Mouse (Mus musculus) MEL (cell line): ENCODE measurements around the gene Ttc12. TPM values are rescaled to one million over a fixed set of nuclear protein-coding genes. Genes with fewer than 3 reads are reported as not detected.

Source experiments
- DNase-seq: peaks from one replicate; pipeline ENCODE4 v3.0.0; 2011; ENCODE audit warnings: low read depth, low spot score
- H3K27ac ChIP-seq: 2 replicates; pipeline ENCODE4 v1.5.1; 2012; ENCODE audit warnings: low read depth, mild to moderate bottlenecking, control low read depth, low read length, moderate library complexity; ENCODE audit not compliant: control insufficient read depth
- H3K27me3 ChIP-seq, 2 experiments: fragments of 150-350 bp in 1 of 2; sonication (generic) in 1 of 2; 2 replicates each; pipeline ENCODE4 v1.6.1; 2012; ENCODE audit warnings: low read length in 2 of 2, mild to moderate bottlenecking in 2 of 2, improper control_type of control experiment in 1 of 2, moderate library complexity in 1 of 2; ENCODE audit not compliant: insufficient read depth in 2 of 2, control insufficient read depth in 1 of 2
- H3K36me3 ChIP-seq, 2 experiments: 2 replicates each; pipeline ENCODE4 v1.6.1; 2012 to 2014; ENCODE audit warnings: low read length in 2 of 2, improper control_type of control experiment in 1 of 2, inconsistent platforms in 1 of 2, mild to moderate bottlenecking in 1 of 2; ENCODE audit not compliant: insufficient read depth in 2 of 2, control insufficient read depth in 1 of 2
- H3K4me1 ChIP-seq, 2 experiments: fragments of 150-350 bp in 1 of 2; sonication (generic) in 1 of 2; 2 replicates each; pipeline ENCODE4 v1.6.1; 2012; ENCODE audit warnings: low read length in 2 of 2, improper control_type of control experiment in 1 of 2, mild to moderate bottlenecking in 1 of 2; ENCODE audit not compliant: insufficient read depth in 2 of 2, control insufficient read depth in 1 of 2
- H3K4me3 ChIP-seq, 2 experiments: fragments of 150-350 bp in 1 of 2; sonication (generic) in 1 of 2; 2 replicates each; pipeline ENCODE4 v1.5.1; 2012; ENCODE audit warnings: low read depth in 2 of 2, low read length in 2 of 2, mild to moderate bottlenecking in 2 of 2, moderate library complexity in 2 of 2, control low read depth in 1 of 2, improper control_type of control experiment in 1 of 2; ENCODE audit not compliant: control insufficient read depth in 1 of 2, insufficient read depth in 1 of 2
- H3K79me2 ChIP-seq: 2 replicates; pipeline ENCODE4 v1.6.1; 2012; ENCODE audit warnings: mild to moderate bottlenecking, low read length, moderate library complexity; ENCODE audit not compliant: control insufficient read depth, poor library complexity, insufficient read depth
- H3K9ac ChIP-seq: 2 replicates; pipeline ENCODE4 v1.6.1; 2012; ENCODE audit warnings: low read depth, mild to moderate bottlenecking, control low read depth, low read length, moderate library complexity; ENCODE audit not compliant: control insufficient read depth, poor library complexity, severe bottlenecking
- H3K9me3 ChIP-seq: fragments of 150-350 bp; sonication (generic); replicated peaks from 2 replicates; pipeline ENCODE4 v1.6.1; 2012; ENCODE audit warnings: mild to moderate bottlenecking, low read length, improper control_type of control experiment, moderate library complexity; ENCODE audit not compliant: insufficient read depth
- CHD1 ChIP-seq: IDR thresholded peaks from 2 replicates; pipeline ENCODE4 v1.6.1; 2012; ENCODE audit warnings: low read depth, mild to moderate bottlenecking, inconsistent platforms, low read length, improper control_type of control experiment
- CTCF ChIP-seq, 3 experiments: IDR thresholded peaks in 2 of 3; conservative IDR thresholded peaks in 1 of 3; 2 replicates each; pipeline ENCODE4 v1.5.1; 2011 to 2012; ENCODE audit warnings: low read length in 3 of 3, low read depth in 2 of 3, mild to moderate bottlenecking in 2 of 3, improper control_type of control experiment in 1 of 3, inconsistent platforms in 1 of 3, mixed read lengths in 1 of 3, moderate library complexity in 1 of 3; ENCODE audit not compliant: control insufficient read depth in 1 of 3, insufficient read depth in 1 of 3, poor library complexity in 1 of 3, severe bottlenecking in 1 of 3
- E2F4 ChIP-seq: IDR thresholded peaks from 2 replicates; pipeline ENCODE4 v1.6.1; 2011; ENCODE audit warnings: low read depth, low read length, improper control_type of control experiment, borderline replicate concordance
- ETS1 ChIP-seq: IDR thresholded peaks from 2 replicates; pipeline ENCODE4 v1.6.1; 2012; ENCODE audit warnings: low read depth, mild to moderate bottlenecking, inconsistent platforms, low read length, improper control_type of control experiment, moderate library complexity
- JUND ChIP-seq: IDR thresholded peaks from 2 replicates; pipeline ENCODE4 v1.6.1; 2011; ENCODE audit warnings: low read depth, mild to moderate bottlenecking, improper control_type of control experiment, low read length
- MAX ChIP-seq: IDR thresholded peaks from 2 replicates; pipeline ENCODE4 v1.6.1; 2011; ENCODE audit warnings: low read length, improper control_type of control experiment
- MYB ChIP-seq: IDR thresholded peaks from 2 replicates; pipeline ENCODE4 v1.6.1; 2011; ENCODE audit warnings: mild to moderate bottlenecking, low read depth, low read length, improper control_type of control experiment
- MYC ChIP-seq: IDR thresholded peaks from 2 replicates; pipeline ENCODE4 v1.6.1; 2011; ENCODE audit warnings: low read depth, mild to moderate bottlenecking, low read length, improper control_type of control experiment, moderate library complexity
- POLR2A ChIP-seq, 2 experiments: IDR thresholded peaks; 2 replicates each; pipeline ENCODE4 v1.6.1; 2011 to 2012; ENCODE audit warnings: low read length in 2 of 2, mild to moderate bottlenecking in 2 of 2, control low read depth in 1 of 2, improper control_type of control experiment in 1 of 2, low read depth in 1 of 2, moderate library complexity in 1 of 2; ENCODE audit not compliant: control insufficient read depth in 1 of 2, insufficient read depth in 1 of 2, poor library complexity in 1 of 2
- POLR2AphosphoS5 ChIP-seq: IDR thresholded peaks from 2 replicates; pipeline ENCODE4 v1.6.1; 2012; ENCODE audit warnings: low read depth, borderline replicate concordance, mild to moderate bottlenecking, inconsistent platforms, low read length, moderate library complexity, mixed read lengths
- SIN3A ChIP-seq: IDR thresholded peaks from 2 replicates; pipeline ENCODE4 v1.6.1; 2012; ENCODE audit warnings: low read length, improper control_type of control experiment, inconsistent platforms
- ZC3H11A ChIP-seq: IDR thresholded peaks from 2 replicates; pipeline ENCODE4 v1.6.1; 2012; ENCODE audit warnings: low read depth, mild to moderate bottlenecking, inconsistent platforms, low read length, improper control_type of control experiment
- ZMIZ1 ChIP-seq: IDR thresholded peaks from 2 replicates; pipeline ENCODE4 v1.6.1; 2012; ENCODE audit warnings: low read depth, mild to moderate bottlenecking, inconsistent platforms, low read length, improper control_type of control experiment, moderate library complexity
- ZNF384 ChIP-seq: IDR thresholded peaks from 2 replicates; pipeline ENCODE4 v1.6.1; 2012; ENCODE audit warnings: low read depth, mild to moderate bottlenecking, inconsistent platforms, low read length, improper control_type of control experiment
- polyA plus RNA-seq, 2 experiments: library from polyadenylated mRNA; stranded (reverse) in 1 of 2; unstranded in 1 of 2; fragments of >175 nt in 1 of 2; fragments of >200 nt in 1 of 2; gene quantifications; 2 replicates each; pipeline versions ENCODE4 v1.2.1 to v1.2.4; 2012; ENCODE audit warnings: low replicate concordance in 2 of 2, low read depth in 1 of 2; ENCODE audit not compliant: insufficient read length in 2 of 2, insufficient read depth in 1 of 2, missing spikeins in 1 of 2
- total RNA-seq: library from RNA; depleted of rRNA; stranded (reverse); fragments of 300-350 nt; gene quantifications from 2 replicates; pipeline ENCODE4 v1.2.3, GENCODE M21; 2012

Ttc12 gene
- total and polyA plus RNA-seq, 3 experiments: 0.31 to 0.78 TPM; not detected in 1

DNA sequence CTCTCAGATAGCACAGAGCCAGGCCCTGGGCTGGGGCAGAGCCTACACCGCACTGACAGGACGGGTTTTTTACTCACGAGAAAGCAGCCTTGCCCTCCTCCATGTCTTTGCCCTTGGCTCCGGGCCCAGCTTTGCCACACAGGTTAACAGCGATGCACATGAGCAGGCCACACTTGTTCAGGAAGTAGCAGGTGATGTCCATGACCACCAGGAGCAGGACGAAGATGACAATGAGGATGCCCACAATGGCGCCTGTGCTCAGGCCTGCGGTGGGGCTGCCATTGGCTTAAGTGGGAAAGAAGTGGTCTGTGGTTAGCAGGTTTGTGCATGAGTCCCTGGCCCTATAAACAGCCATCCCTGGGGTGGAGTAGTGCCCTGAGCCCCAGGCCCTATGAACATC is 23.6 kb upstream of the Ttc12 start:
- TF ChIP-seq MAX (no peak), MYC (no peak), E2F4 (no peak), JUND (no peak), SIN3A (no peak), ZNF384 (no peak), CTCF (IDR thresholded peaks at IDR 0.05 in 2 of 3, conservative IDR thresholded peaks at IDR 0.05 in 1 of 3; ENCODE audit: control insufficient read depth in 1 of 3, insufficient read depth in 1 of 3, low read depth in 2 of 3, low read length in 3 of 3, poor library complexity in 1 of 3, severe bottlenecking in 1 of 3) (no peak), POLR2AphosphoS5 (no peak), ZC3H11A (no peak), ETS1 (no peak), POLR2A (IDR thresholded peaks at IDR 0.05; ENCODE audit: control insufficient read depth in 1 of 2, insufficient read depth in 1 of 2, low read depth in 1 of 2, low read length in 2 of 2, poor library complexity in 1 of 2) (no peak)
- TF ChIP-seq, all 39 proteins: peak for 0
- H3K27ac ChIP-seq: no peak overlapping the region
- H3K9me3 ChIP-seq: no peaks in the 10 kb centered on the region
- H3K4me3 ChIP-seq: no peak overlapping the region
- H3K79me2 ChIP-seq: no peaks in the 10 kb centered on the region
- H3K36me3 ChIP-seq: no peaks in the 10 kb centered on the region
- H3K9ac ChIP-seq: no peak overlapping the region
- no peaks in the 10 kb centered on the region for H3K27me3 ChIP-seq
- no peak for DNase-seq
- no peaks in the 10 kb centered on the region for H3K4me1 ChIP-seq

DNA sequence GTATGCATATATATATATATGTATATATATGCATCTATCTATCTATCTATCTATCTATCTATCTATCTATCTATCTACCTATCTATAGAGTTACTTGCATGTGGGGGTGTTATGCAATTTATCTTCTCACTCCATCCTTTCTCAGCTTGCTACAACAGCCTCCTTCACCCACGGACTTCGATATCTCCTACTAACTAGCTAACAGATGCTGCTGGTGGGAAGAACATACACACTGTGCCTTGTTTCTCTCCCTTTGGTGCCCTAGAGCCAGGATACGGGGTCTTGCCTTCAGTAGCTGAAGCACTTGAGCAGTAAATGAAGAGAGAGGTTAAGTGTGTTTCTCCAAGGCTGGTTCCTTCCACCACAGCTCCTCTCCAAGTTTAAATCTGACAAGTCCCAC is 23.1 kb upstream of the Ttc12 start:
- no peak for TF ChIP-seq MYB
- H3K27me3 ChIP-seq: no peaks in the 10 kb centered on the region

GRCm38 (mm10) chr9:49507829-49508585 is 22.0 kb upstream of the Ttc12 start:
- no peak overlapping the region for H3K9ac ChIP-seq
- H3K79me2 ChIP-seq: no peaks in the 10 kb centered on the region
- no peaks in the 10 kb centered on the region for H3K27me3 ChIP-seq
- no peak for TF ChIP-seq CHD1
- no peak for TF ChIP-seq E2F4
- no peak for TF ChIP-seq ZMIZ1
- H3K4me1 ChIP-seq: no peaks in the 10 kb centered on the region
- no peak overlapping the region for H3K27ac ChIP-seq
- DNase-seq: no peak
- no peaks in the 10 kb centered on the region for H3K9me3 ChIP-seq
- H3K36me3 ChIP-seq: no peaks in the 10 kb centered on the region
- H3K4me3 ChIP-seq: no peak overlapping the region

More for the DNA sequence above, 23.1 kb upstream of the Ttc12 start:
- Histone ChIP-seq H3K9ac (no peak overlapping the region), H3K9me3 (no peaks in the 10 kb centered on the region), H3K79me2 (no peaks in the 10 kb centered on the region), H3K4me3 (no peak overlapping the region), H3K36me3 (no peaks in the 10 kb centered on the region), H3K4me1 (no peaks in the 10 kb centered on the region), H3K27ac (no peak overlapping the region)
- DNase-seq: no peak
